Mouse (Mus musculus): ENCODE measurements at regions not wholly inside any gene's neighbourhood (a gene's known extent, or its start where the extent isn't known, plus 50 kb on each side); places are given as distances from the start of the nearest gene placed in this dataset.

DNA sequence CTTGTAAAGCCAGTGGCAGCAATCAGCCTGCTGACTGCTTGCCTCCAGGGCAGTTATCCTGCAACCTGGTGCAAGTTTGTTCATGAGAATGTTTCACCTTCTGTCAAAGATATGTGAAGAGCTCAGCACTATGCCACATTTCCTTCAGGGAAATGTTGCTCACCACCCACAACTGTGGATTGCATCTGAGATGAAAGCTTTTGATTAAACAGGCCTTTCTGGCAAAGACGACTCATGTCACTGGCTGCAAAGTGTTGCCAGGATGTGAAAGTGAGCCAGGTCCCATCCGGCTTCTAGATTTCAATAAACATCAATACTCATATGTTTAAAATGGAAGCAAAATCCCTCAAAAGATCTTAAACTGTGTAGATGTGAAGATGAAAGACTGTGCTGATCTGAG lies 2121.0 kb downstream of the Gm37988 start:
- no peak for DNase-seq (ENCODE audit: low read depth, low spot score)

DNA sequence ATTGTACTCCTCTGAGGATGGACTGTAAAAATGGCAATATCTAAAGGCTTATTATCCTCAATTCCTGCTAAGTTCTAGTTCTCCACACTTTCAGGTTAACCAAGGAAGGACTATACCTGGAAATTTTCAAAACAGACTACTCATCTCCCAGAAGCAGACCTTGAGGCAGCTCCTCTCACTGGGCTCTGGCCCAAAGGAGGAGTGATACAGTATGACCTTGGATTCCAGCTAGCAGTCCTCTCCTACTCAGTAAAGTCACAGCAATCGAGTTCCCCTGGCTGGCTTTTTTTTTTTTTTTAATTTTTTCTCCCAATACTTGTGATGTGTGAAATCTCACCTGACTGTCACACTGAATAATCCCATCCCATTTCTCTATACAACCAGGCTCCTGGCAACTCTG lies 2124.2 kb downstream of the Gm37988 start:
- no peak for DNase-seq (ENCODE audit: low read depth, low spot score)

DNA sequence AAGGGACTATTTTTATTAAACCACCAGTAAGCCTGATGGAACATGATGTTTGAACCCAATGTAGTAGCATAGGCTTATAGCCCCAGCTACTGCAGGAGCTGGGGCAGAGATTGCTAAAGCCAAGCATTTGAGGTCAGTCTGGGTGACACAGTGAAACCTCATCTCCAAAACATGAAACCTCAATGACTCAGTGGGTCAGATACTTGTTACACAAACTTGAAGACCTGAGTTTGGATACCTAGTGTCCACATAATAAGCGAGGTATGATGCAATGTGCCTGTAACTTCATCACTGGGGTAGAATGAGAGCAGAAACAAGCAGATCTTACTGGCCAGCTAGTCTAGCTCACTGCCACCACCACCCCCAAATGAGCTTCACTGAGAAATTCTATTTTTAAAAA lies 2162.1 kb downstream of the Gm37988 start:
- no peak for DNase-seq (ENCODE audit: low read depth, low spot score)

DNA sequence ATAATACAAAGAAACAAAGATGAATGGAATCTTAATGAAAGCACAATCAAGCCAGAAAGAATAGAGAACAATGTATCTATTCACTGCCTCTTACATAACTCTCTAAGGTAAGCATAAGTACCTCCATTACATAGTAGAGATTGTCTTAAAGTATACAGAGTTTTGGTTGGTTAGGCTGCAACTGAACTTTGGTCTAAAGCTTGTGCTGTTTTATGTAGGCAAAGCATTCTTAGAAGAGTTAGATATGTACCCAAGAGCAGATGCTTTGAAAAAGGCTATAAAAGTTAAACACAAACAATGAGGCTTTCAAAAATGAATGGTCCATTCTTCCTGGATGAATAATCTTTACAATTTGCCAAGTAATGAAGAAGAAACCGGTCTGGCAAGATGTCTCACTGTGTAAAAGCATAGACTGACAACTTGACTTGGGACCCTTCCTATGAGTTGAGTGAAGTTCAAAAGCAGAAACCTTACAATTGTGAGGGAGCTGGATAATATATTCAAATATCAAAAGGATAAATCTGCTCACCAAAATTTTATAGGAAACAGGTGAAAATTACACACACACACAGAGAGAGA lies 2166.1 kb downstream of the Gm37988 start:
- DNase-seq (ENCODE audit: low read depth, low spot score): no peak

DNA sequence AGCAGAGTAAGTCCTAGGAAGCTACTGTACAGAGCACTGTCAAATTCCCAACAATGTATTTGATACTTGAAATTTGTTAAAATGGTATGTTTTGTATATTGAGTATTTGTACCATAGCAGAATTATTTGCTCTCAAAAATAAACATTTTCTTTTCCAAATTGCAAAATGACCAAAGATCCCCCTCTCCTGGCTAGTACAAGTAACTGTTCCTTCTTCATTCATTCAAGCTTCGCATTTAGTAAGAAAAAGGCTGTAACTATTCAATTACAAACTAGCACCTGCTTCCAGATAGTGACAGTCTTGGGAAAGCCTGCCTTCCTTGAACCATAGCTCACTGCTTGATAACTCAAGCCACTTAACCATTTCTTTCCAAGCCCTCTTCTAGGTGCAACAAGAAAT lies 2171.9 kb downstream of the Gm37988 start:
- DNase-seq (ENCODE audit: low read depth, low spot score): no peak

DNA sequence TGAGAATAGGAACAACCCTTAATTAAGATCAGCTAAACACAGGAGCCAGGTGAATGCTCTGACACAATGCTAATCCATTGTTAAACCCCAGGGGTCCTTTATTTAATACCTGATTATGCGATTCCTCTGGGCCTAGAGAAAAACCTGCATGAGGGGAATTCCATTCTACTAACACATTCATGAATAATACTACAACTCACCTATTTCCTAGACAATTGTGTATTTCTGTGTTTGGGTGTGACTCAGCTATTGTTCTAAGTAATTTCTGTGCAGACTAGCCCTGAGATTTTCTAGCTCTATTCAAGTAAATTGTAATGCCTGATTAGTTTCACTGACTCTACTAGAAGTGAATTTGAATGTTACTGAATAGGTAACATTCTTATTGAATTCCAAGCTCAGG lies 2176.5 kb downstream of the Gm37988 start:
- no peak for DNase-seq (ENCODE audit: low read depth, low spot score)

DNA sequence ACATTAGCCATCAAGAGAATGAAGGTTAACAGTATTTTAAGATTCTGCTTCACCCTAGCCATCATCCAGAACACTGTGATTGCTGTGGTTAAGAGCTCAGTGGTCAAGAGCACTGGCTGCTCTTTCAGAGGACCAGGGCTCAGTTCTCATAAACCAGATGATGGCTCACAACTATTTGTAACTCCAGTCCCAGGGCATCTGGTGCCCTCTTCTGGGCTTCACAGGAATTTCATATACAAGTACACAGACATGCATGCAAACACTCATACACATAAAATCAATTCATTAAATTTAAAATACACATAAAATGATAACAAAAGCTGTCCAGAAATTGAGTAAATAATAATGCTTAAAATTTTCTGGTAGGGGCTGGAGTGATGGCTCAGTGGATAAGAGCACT lies 2189.9 kb downstream of the Gm37988 start:
- DNase-seq (ENCODE audit: low read depth, low spot score): no peak

DNA sequence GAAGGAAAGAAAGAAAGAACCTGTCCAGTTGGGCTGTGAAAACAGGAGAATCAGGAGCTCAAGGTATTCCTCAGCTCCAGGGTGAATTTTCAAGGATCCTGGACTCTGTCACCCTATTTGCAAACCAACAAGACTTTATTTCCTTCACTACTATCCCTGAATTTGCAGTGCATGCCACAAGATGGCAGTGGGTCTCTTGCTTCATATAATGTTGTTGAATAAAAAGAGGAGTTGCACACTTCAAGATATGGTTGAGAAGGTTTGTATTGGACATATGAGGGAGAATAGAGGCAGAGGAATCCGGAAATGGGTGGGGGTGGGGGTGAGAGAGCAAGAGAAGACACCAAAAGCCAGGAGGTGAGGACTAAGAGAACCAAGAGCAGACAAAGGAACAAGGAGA lies 2202.5 kb downstream of the Gm37988 start:
- DNase-seq (ENCODE audit: low read depth, low spot score): peak; percentile 2

Data from embryo, embryonic 11.5 days (tissue).